Mouse (Mus musculus): ENCODE results near the gene Slc39a9. TPM values are rescaled to one million over a fixed set of nuclear protein-coding genes. Genes with fewer than 3 reads are reported as not detected.

The Slc39a9 gene
- total and polyA plus RNA-seq, 3 experiments: 19.0 to 55.5 (median 22.5) TPM

- no peak for TF ChIP-seq TAL1 (conservative IDR thresholded peaks at IDR 0.05; ENCODE audit: low read depth, low read length)
- no peak for DNase-seq (ENCODE audit: low spot score)
- no peak overlapping the region for H3K4me3 ChIP-seq (ENCODE audit: low read depth, low read length)
- peaks cover 41% of the 10 kb centered on the region for H3K27me3 ChIP-seq (ENCODE audit: insufficient read depth, low read length)
- ATAC-seq (ENCODE audit: extremely low read depth, insufficient number of reproducible peaks, low FRiP score, poor library complexity, severe bottlenecking): no peak
- no peaks in the 10 kb centered on the region; the same call in 1 of the 2 replicates for H3K4me1 ChIP-seq (ENCODE audit: insufficient read depth, low read depth, low read length)
- no peaks in the 10 kb centered on the region for H3K9me3 ChIP-seq (replicated peaks)
- peaks cover 2% of the 10 kb centered on the region for H3K36me3 ChIP-seq (replicated peaks)
Measured at GRCm38 (mm10) chr12:80687788-80688211, 44.1 kb downstream of the Slc39a9 start.

GRCm38 (mm10) chr12:80689696-80690095 lies 46.0 kb downstream of the Slc39a9 start:
- H3K27me3 ChIP-seq (ENCODE audit: insufficient read depth, low read length): peaks cover 55% of the 10 kb centered on the region
- TF ChIP-seq GATA1 (IDR thresholded peaks at IDR 0.05; ENCODE audit: borderline replicate concordance, low read length): no peak
- no peak for TF ChIP-seq GATA2 (IDR thresholded peaks at IDR 0.05; ENCODE audit: borderline replicate concordance, low read depth, low read length)
- TF ChIP-seq CTCF (IDR thresholded peaks at IDR 0.05; ENCODE audit: low read depth, low read length): no peak
- no peak for TF ChIP-seq POLR2AphosphoS5 (IDR thresholded peaks at IDR 0.05; ENCODE audit: insufficient replicate concordance, low read depth, low read length)
- TF ChIP-seq TAL1 (conservative IDR thresholded peaks at IDR 0.05; ENCODE audit: low read depth, low read length): no peak
- DNase-seq (ENCODE audit: low spot score): no peak

GRCm38 (mm10) chr12:80691671-80692091 lies 48.0 kb downstream of the Slc39a9 start:
- ATAC-seq (ENCODE audit: extremely low read depth, insufficient number of reproducible peaks, low FRiP score, poor library complexity, severe bottlenecking) (no peak), DNase-seq (ENCODE audit: low spot score) (no peak)
- H3K27me3 ChIP-seq (ENCODE audit: insufficient read depth, low read length): peaks cover 61% of the 10 kb centered on the region
- H3K36me3 ChIP-seq (replicated peaks): no peaks in the 10 kb centered on the region
- TF ChIP-seq GATA2 (IDR thresholded peaks at IDR 0.05; ENCODE audit: borderline replicate concordance, low read depth, low read length) (no peak), GATA1 (IDR thresholded peaks at IDR 0.05; ENCODE audit: borderline replicate concordance, low read length) (no peak), TAL1 (conservative IDR thresholded peaks at IDR 0.05; ENCODE audit: low read depth, low read length) (no peak), POLR2AphosphoS5 (IDR thresholded peaks at IDR 0.05; ENCODE audit: insufficient replicate concordance, low read depth, low read length) (no peak)
- no peaks in the 10 kb centered on the region for H3K9me3 ChIP-seq (replicated peaks)
- H3K4me1 ChIP-seq (ENCODE audit: insufficient read depth, low read depth, low read length): no peaks in the 10 kb centered on the region; the same call in 1 of the 2 replicates
- H3K4me3 ChIP-seq (ENCODE audit: low read depth, low read length): no peak overlapping the region

More at GRCm38 (mm10) chr12:80689696-80690095, 46.0 kb downstream of the Slc39a9 start:
- Histone ChIP-seq H3K36me3 (replicated peaks) (no peaks in the 10 kb centered on the region), H3K4me3 (ENCODE audit: low read depth, low read length) (no peak overlapping the region), H3K9me3 (replicated peaks) (no peaks in the 10 kb centered on the region), H3K4me1 (ENCODE audit: insufficient read depth, low read depth, low read length) (no peaks in the 10 kb centered on the region; the same call in 1 of the 2 replicates)
- no peak for ATAC-seq (ENCODE audit: extremely low read depth, insufficient number of reproducible peaks, low FRiP score, poor library complexity, severe bottlenecking)

GRCm38 (mm10) chr12:80692269-80692972 lies 48.7 kb downstream of the Slc39a9 start, which contains the start of gene Plekhd1:
TSS of gene Plekhd1 (plus strand) at chr12:80692591.
- H3K36me3 ChIP-seq (replicated peaks): no peaks in the 10 kb centered on the region
- peaks cover 59% of the 10 kb centered on the region for H3K27me3 ChIP-seq (ENCODE audit: insufficient read depth, low read length)
- no peaks in the 10 kb centered on the region for H3K9me3 ChIP-seq (replicated peaks)
- DNase-seq (ENCODE audit: low spot score) (no peak), ATAC-seq (ENCODE audit: extremely low read depth, insufficient number of reproducible peaks, low FRiP score, poor library complexity, severe bottlenecking) (no peak)
- H3K4me3 ChIP-seq (ENCODE audit: low read depth, low read length): no peak within 1 kb of the TSS; the same call in 1 of the 2 replicates
- no peaks in the 10 kb centered on the region; the same call in 1 of the 2 replicates for H3K4me1 ChIP-seq (ENCODE audit: insufficient read depth, low read depth, low read length)
- TF ChIP-seq GATA2 (IDR thresholded peaks at IDR 0.05; ENCODE audit: borderline replicate concordance, low read depth, low read length): no peak
- no peak for TF ChIP-seq POLR2AphosphoS5 (IDR thresholded peaks at IDR 0.05; ENCODE audit: insufficient replicate concordance, low read depth, low read length)
- TF ChIP-seq CTCF (IDR thresholded peaks at IDR 0.05; ENCODE audit: low read depth, low read length): no peak
- no peak for TF ChIP-seq GATA1 (IDR thresholded peaks at IDR 0.05; ENCODE audit: borderline replicate concordance, low read length)
- no peak for TF ChIP-seq TAL1 (conservative IDR thresholded peaks at IDR 0.05; ENCODE audit: low read depth, low read length)

GRCm38 (mm10) chr12:80693700-80694099 lies 50.0 kb downstream of the Slc39a9 start:
- DNase-seq (ENCODE audit: low spot score) (no peak), ATAC-seq (ENCODE audit: extremely low read depth, insufficient number of reproducible peaks, low FRiP score, poor library complexity, severe bottlenecking) (no peak)
- Histone ChIP-seq H3K36me3 (replicated peaks) (no peaks in the 10 kb centered on the region), H3K27me3 (ENCODE audit: insufficient read depth, low read length) (peaks cover 55% of the 10 kb centered on the region), H3K4me1 (ENCODE audit: insufficient read depth, low read depth, low read length) (peaks cover under 1% of the 10 kb centered on the region; the same call in 1 of the 2 replicates), H3K9me3 (replicated peaks) (no peaks in the 10 kb centered on the region), H3K4me3 (ENCODE audit: low read depth, low read length) (no peak overlapping the region)
- TF ChIP-seq POLR2AphosphoS5 (IDR thresholded peaks at IDR 0.05; ENCODE audit: insufficient replicate concordance, low read depth, low read length) (no peak), GATA2 (IDR thresholded peaks at IDR 0.05; ENCODE audit: borderline replicate concordance, low read depth, low read length) (no peak), TAL1 (conservative IDR thresholded peaks at IDR 0.05; ENCODE audit: low read depth, low read length) (no peak), GATA1 (IDR thresholded peaks at IDR 0.05; ENCODE audit: borderline replicate concordance, low read length) (no peak)

GRCm38 (mm10) chr12:80695004-80695403 lies 51.3 kb downstream of the Slc39a9 start:
- Histone ChIP-seq H3K4me1 (ENCODE audit: insufficient read depth, low read depth, low read length) (peaks cover 3% of the 10 kb centered on the region; the same call in 1 of the 2 replicates), H3K4me3 (ENCODE audit: low read depth, low read length) (no peak overlapping the region), H3K9me3 (replicated peaks) (no peaks in the 10 kb centered on the region), H3K36me3 (replicated peaks) (no peaks in the 10 kb centered on the region), H3K27me3 (ENCODE audit: insufficient read depth, low read length) (peaks cover 58% of the 10 kb centered on the region)
- no peak for TF ChIP-seq POLR2AphosphoS5 (IDR thresholded peaks at IDR 0.05; ENCODE audit: insufficient replicate concordance, low read depth, low read length)
- no peak for TF ChIP-seq GATA1 (IDR thresholded peaks at IDR 0.05; ENCODE audit: borderline replicate concordance, low read length)
- no peak for TF ChIP-seq GATA2 (IDR thresholded peaks at IDR 0.05; ENCODE audit: borderline replicate concordance, low read depth, low read length)
- no peak for TF ChIP-seq CTCF (IDR thresholded peaks at IDR 0.05; ENCODE audit: low read depth, low read length)
- ATAC-seq (ENCODE audit: extremely low read depth, insufficient number of reproducible peaks, low FRiP score, poor library complexity, severe bottlenecking) (no peak), DNase-seq (ENCODE audit: low spot score) (no peak)
